Mouse (Mus musculus) ovary, postnatal 36 days (tissue): ENCODE data around the gene Bola1.
A peak's percentile ranks its signal among the peaks of the same experiment; 100 is the strongest.
"Not testable (repeated sequence)": the region's sequence is repeated elsewhere in the genome, so short reads cannot be mapped to it uniquely, and the experiment has no call there.

Source experiments
- DNase-seq: peaks from one replicate; pipeline ENCODE4 v3.0.0; 2022; ENCODE audit warnings: low spot score, mixed read lengths

Gene Bola1

GRCm38 (mm10) chr3:96180727-96181477 lies 38.6 kb downstream of the Bola1 start, which contains the start of gene Sv2a:
Gene Sv2a (plus strand): TSS chr3:96181151.
- peak; percentile 48 for DNase-seq

- DNase-seq: no peak
Measured at GRCm38 (mm10) chr3:96179531-96179930, 40.0 kb downstream of the Bola1 start.

GRCm38 (mm10) chr3:96178902-96179301 lies 40.6 kb downstream of the Bola1 start:
- no peak for DNase-seq

- DNase-seq: no peak
Measured at GRCm38 (mm10) chr3:96178427-96178826, 41.1 kb downstream of the Bola1 start.

- no peak for DNase-seq
Measured at GRCm38 (mm10) chr3:96175251-96175650, 44.3 kb downstream of the Bola1 start.

GRCm38 (mm10) chr3:96174042-96174441 lies 45.5 kb downstream of the Bola1 start:
- DNase-seq: not testable (repeated sequence)

- DNase-seq: no peak
Measured at GRCm38 (mm10) chr3:96173185-96173584, 46.3 kb downstream of the Bola1 start.

GRCm38 (mm10) chr3:96172197-96173178 lies 47.0 kb downstream of the Bola1 start, which contains the start of gene Sf3b4:
Gene Sf3b4 (plus strand): TSS chr3:96172332.
- peak; percentile 81 for DNase-seq

GRCm38 (mm10) chr3:96171583-96172196 lies 47.8 kb downstream of the Bola1 start:
- DNase-seq: no peak

GRCm38 (mm10) chr3:96170976-96171545 lies 48.4 kb downstream of the Bola1 start:
- DNase-seq: no peak

GRCm38 (mm10) chr3:96170276-96170675 lies 49.2 kb downstream of the Bola1 start:
- no peak for DNase-seq

- DNase-seq: no peak
Measured at GRCm38 (mm10) chr3:96168466-96169158, 50.9 kb downstream of the Bola1 start.

- no peak for DNase-seq
Measured at GRCm38 (mm10) chr3:96163040-96163439, 56.5 kb downstream of the Bola1 start.

- DNase-seq: no peak
Measured at GRCm38 (mm10) chr3:96161869-96162840, 57.4 kb downstream of the Bola1 start, which contains the start of gene Mtmr11. Gene Mtmr11 (plus strand): TSS chr3:96162004.

- peak; percentile 39 for DNase-seq
Measured at GRCm38 (mm10) chr3:96160803-96161516, 58.5 kb downstream of the Bola1 start.

GRCm38 (mm10) chr3:96160222-96160802 lies 59.2 kb downstream of the Bola1 start:
- peak; percentile 41 for DNase-seq

GRCm38 (mm10) chr3:96159820-96160219 lies 59.7 kb downstream of the Bola1 start:
- DNase-seq: no peak

GRCm38 (mm10) chr3:96155501-96155900 lies 64.0 kb downstream of the Bola1 start:
- DNase-seq: no peak

- DNase-seq: no peak
Measured at GRCm38 (mm10) chr3:96152611-96153010, 66.9 kb downstream of the Bola1 start.
